Mouse (Mus musculus): ENCODE data around the gene Rps6kb2.

DNA sequence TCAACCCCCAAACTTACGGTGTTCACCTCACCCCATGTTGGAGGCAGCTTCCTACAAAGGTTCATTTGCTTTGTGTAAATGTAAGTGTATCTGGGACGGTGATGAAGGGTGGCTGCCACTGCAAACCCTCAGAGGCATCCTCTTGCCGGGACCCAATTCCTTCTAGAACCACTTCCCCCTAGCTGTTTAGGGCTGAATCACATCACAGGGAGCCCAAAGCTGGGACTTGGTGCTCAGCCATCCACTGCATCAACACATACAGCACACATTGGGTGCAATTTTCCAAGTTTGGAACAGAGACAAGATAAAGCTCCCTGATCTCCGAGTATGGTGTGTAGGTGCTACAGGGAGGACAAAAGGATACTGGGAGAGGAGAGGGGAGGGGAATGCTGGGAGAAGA, 41.7 kb upstream of the Rps6kb2 start:
- TF ChIP-seq CTCF (IDR thresholded peaks at IDR 0.05; ENCODE audit: borderline replicate concordance, insufficient read depth, low read depth, low read length) (no peak), POLR2A (IDR thresholded peaks at IDR 0.05; ENCODE audit: borderline replicate concordance, insufficient read depth, low read length) (no peak)

Measured in cerebellum, adult 2 months (tissue).